Mouse (Mus musculus) adrenal gland, postnatal 14 days (tissue): ENCODE data around the gene Slc2a9. TPM values are rescaled to one million over a fixed set of nuclear protein-coding genes. Genes with fewer than 3 reads are reported as not detected.

ENCODE experiments used
- DNase-seq: peaks from one replicate; pipeline ENCODE4 v3.0.0; 2021; ENCODE audit warnings: mixed read lengths
- long read RNA-seq, 2 experiments: library from polyadenylated mRNA; stranded (forward); transcript quantifications; one replicate each; pipeline ENCODE4 v2.0.0; 2021
- total RNA-seq: library from RNA; stranded (reverse); gene quantifications from 2 replicates; pipeline ENCODE4 v1.2.3, GENCODE M21; 2021

Gene Slc2a9
- 2.7 and 5.9 TPM in 2 replicates for total RNA-seq
- long read RNA-seq, experiment 1, partial matches to known transcripts = 0 of 1 reads
- long read RNA-seq, experiment 1, other reads (novel, unspliced or antisense) = 0 of 1 reads
- long read RNA-seq, experiment 2, partial matches to known transcripts = 1 of 9 reads
- long read RNA-seq, experiment 2, other reads (novel, unspliced or antisense) = 5 of 9 reads

DNA sequence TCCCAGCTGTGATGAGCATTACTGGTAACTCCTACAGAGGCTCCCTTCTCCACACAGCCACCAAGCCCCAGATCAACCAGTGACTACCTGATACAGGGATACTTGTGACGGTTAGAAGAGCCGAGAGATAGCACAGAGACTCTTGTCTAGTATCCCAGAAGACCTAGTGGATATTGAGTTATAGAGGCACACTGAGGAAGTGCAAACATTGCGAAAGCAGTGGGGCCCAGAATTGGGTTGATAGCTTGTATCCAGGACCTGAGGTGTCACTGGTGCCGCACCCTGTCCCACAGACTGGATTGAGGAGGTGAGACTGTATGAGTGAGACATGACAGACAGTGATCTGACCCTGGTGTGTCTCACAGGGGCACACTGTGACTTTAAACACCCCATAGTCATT, at the start of gene Slc2a9:
TSS of gene Slc2a9 (minus strand) at position 152 of the 400 bp plus-strand sequence.
- no peak for DNase-seq

- no peak for DNase-seq
These were observed 49.7 kb upstream of the Slc2a9 start for GRCm38 (mm10) chr5:38552615-38553014.

DNA sequence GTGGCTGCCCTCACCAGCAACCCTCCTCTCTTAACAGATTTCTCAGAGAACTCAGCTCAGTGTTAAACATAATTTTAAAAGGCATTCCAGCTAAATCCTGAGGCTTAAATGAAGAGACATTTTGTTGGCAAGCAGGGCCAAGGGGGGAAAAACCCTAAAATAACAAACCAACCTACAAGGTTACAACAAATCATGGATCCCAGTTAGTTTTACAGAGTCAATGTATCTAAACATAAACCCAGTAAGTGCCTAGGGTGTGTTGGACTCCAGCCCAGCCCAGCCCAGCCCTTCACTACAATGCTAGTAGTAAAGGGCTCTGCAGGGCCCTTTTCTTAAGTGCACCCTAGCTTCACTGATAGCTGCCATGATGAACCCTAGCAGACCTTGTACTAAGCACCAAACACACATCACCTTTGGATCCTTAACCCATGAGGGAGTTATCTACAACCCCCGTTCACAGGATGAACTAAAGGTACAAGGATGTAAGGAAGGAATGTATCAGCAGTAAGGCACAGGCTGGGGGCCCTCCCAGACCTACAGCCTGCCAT, 47.4 kb upstream of the Slc2a9 start:
- no peak for DNase-seq

GRCm38 (mm10) chr5:38549461-38549909, 46.5 kb upstream of the Slc2a9 start:
- peak; percentile 27 for DNase-seq

DNA sequence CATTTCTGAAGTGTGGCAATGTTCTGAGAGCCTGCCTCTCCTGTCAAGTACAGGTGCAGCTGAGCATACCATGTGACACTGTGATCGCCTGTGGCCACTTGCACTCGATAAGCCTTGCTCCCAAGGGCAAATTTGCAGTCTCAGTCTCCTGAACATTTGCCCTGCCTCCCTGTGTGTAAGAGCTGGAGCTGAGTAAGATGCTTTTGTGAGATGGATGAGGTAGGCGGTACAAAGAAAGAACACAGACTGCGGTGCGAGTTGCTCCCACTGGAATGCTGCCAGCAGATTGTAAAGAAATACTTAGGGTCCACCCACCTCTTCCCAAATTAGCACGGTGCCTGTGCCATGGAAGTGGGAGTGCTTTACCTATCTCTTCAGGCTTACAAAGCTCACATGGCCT, 44.4 kb upstream of the Slc2a9 start:
- DNase-seq = no peak

- DNase-seq = no peak
These were observed 41.8 kb upstream of the Slc2a9 start for GRCm38 (mm10) chr5:38544423-38545415.

- DNase-seq = peak; percentile 24
These were observed 40.7 kb upstream of the Slc2a9 start for GRCm38 (mm10) chr5:38543496-38544217.

- no peak for DNase-seq
These were observed 38.8 kb upstream of the Slc2a9 start for GRCm38 (mm10) chr5:38541728-38542127.

DNA sequence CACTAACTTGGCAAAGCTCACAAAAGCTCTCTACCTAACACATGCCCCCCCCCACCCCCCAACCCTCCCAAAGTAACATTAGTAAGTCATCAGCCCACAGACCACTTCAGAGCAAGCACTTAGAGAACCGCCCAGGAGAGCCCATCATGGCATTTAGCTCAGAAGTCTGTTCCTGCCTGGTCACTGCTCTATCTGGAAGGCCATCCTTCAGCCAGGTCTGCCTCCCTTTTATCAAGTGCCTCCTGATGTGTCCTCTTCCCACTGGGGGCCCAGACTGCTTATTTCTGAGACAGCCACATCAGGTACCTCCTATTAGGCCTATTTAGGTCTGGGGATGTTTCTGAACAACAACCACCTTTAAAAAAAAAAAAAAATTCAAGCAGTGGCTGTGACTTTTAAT, 38.0 kb upstream of the Slc2a9 start:
- no peak for DNase-seq

DNA sequence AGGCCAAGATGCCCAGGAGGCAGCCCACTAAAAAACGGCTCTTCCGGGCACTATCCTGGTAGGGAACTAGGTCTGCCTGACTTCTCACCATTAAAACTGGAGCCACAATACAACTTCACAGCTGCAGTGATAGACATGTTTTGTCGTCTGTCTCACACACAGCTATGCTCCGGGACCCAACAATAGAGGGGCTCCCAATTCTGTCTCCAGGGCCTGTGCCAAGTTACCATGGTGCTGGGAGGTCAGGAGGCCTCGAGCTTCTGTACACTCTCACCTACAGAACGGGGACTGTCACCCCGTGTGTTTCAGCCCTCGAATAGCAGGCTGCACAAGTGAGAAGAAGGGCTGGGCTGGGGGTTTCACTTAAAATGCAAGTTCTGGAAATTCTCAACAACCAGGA, 35.6 kb upstream of the Slc2a9 start:
- no peak for DNase-seq

DNA sequence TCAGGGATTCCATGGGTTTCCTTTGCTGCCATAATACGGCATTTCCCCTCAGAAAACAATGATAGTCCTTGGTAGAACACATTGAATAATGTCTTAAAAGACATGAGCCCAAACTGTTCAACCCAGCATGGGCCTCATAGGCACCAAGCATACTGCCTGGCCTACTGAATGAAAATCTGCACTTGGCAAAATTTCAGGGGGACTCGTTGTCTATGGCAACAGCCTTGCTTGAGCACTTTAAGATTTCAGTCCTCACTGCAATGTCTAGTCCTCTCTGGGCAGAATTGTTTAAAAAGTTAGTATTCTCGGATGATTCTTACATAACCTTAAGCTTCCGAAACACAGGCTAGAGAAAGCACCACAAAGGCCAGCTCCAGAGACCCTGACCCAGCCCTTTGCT, 34.9 kb upstream of the Slc2a9 start:
- DNase-seq = no peak

DNA sequence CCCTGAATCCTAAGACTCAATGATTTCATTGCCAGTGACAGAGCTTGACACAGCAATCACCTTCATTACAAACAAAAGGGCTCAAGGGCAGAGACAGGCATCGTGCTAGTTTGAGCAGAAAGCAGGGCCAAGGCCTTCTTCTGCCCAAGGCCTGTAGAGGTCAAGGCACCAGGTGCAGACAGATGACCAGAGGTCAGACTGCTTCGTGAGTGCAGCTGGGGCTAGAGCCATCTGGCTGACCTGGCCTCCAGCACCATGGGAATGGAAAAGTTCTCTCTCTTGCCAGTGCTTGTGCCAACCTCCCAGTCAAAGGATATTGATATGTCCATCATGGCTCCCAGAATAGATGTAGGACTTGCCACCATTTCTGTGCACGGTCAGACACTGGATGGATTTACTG, 33.9 kb upstream of the Slc2a9 start:
- DNase-seq = peak; percentile 36

GRCm38 (mm10) chr5:38532084-38532483, 29.1 kb upstream of the Slc2a9 start:
- DNase-seq = peak; percentile 69

DNA sequence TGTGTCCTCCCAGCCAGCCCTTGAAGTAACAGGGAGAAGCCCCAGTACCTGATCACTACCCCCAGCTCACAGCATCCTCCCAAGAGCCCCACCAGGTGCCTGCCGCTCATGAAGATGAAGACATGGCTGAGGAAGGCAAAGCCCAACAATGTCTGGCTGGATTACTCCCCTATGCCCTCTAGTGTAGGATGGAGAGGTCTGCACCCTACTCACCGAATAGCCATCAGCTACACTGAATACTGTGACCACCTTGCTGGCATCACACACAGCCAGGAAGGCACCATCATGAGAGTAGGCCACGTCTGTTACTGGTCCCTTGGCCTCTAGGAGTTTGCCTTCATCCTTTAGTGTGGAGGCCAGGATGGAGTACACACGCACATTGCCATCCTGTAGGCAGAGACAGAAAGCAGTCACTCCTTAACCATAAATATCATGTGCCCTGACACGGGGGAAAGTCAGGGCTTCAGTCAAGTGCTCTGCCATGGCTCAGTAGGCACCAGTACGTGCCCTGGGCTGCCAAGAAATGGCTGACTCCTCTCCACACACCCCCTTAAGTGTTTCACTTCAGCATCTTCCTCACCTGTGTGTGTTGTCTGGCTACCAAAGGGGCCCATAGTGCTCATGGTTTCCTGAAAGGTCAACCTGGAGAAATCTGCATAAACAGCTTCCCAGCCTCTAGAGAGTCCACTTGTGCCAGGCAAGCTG, 26.9 kb upstream of the Slc2a9 start:
- DNase-seq = peak; percentile 11

DNA sequence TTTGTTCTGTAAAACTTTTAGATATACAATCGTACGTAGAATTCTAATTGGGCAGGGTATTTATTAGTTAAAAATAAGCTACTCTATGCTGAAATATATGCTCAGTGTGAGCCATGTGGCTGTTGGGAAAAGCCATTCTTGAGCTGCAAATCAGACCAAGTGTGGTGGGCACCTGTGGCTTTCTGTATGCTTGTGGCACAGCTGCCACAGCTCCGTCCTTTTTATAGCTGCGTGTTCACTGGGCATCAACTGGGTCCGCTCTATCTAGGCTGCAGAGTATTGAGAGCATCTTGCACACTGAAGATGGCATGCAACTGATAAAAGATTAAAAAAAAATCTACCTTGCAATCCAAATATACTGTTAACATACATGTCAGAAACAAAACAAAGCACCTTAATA, 20.0 kb upstream of the Slc2a9 start:
- DNase-seq = no peak

- no peak for DNase-seq
These were observed 17.9 kb upstream of the Slc2a9 start for GRCm38 (mm10) chr5:38520838-38521237.

- peak; percentile 42 for DNase-seq
These were observed 13.3 kb upstream of the Slc2a9 start for GRCm38 (mm10) chr5:38516267-38516666.

DNA sequence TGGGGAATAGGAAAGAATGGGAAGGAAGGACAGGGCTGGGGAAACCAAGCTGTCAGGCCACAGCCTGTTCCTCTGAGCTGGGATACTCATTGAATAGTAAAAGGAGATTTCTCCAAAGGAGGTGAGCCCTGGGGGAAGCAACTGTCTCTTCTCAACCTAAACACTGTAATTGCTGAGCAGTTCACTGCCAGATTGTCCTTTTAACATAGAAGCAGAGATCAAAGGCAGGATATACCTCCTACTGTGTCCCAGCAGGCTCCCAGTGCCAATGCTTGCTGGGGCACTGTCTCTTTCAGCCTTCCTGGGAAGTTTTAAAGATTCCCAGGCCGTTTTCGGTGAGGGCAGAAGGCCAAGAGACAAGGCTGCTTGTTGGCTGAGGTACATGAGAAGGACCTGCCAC, 10.0 kb upstream of the Slc2a9 start:
- no peak for DNase-seq

DNA sequence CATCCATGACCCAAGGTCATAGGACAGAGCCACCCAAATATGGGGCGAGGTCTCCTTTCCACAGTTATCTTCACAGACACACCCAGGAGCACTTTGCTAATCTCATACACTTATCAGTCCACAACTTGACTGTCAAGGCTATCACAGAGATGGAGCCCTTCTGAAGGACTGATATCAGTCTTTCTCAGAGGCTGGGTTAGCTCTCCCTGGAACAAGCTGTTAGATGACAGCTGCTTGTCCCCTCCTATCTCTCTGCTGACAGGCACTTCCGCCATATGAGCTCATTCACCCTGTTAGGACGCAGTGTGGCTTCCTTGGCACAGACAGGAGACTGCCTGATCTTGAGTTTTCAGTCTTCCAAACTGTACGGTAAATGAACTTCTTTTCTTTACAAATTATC, 6.6 kb upstream of the Slc2a9 start:
- DNase-seq = no peak

DNA sequence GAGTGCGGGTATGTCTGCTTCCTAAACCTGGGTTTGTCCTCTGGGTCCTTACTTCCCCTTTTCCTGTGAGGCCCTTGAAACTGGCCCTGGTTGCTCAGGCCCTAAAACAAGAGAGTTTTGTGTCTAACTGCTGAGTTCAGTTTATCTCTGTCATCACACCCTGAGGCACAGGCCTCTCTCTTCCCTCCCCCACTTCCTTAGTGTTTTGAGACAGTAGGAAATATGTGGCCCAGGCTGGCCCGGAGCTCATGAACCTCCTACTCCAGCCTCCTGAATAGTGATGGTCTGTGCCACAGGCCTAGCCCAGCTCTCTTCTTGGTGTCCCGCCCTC, 2.5 kb upstream of the Slc2a9 start:
- DNase-seq = no peak

DNA sequence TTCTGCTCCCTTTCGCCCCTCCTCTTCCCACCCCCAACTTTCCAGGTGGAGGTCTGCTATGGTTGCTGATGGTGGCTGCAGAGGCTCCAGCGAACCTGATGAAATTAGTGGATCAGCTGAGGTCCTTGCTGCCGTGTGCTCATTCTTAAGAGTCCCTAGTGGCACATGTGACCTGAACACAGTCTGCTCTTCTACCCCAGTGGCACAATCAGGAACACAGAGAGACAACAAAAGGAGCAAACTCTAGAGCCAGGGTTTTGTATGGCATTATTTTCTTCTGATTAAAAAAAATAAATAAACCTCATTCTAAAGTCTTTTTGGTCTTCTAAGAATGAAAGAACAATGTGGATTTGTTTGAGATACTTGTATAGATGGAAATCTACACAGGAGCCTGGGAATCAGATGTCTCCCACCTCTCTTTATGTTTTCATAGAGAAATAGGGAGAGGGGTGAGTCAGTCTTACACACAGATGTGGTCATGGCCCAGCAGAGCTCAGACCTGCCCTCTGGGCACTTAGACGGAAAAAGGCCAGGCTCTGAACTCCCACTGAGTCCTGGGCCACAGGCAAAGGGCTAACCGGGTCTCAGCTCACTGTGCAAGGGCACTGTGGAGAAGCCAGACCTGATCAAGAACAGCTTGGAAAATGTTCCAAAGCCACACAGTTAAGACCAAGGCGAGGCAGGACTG, 1.9 kb upstream of the Slc2a9 start:
- DNase-seq = no peak
